Mouse (Mus musculus) small intestine, adult 10 weeks (tissue): ENCODE measurements around the gene Cbfb. TPM values are rescaled to one million over a fixed set of nuclear protein-coding genes. Genes with fewer than 3 reads are reported as not detected.

Experiments
- polyA plus RNA-seq: library from polyadenylated mRNA; stranded (reverse); fragments of 350-450 nt; fragmentation: Illumina TruSeq; extraction: RNeasy Lipid Tissue Mini Kit (QIAGEN cat#74804); gene quantifications from one replicate; pipeline ENCODE4 v1.2.3, GENCODE M21; 2014; ENCODE audit warnings: low replicate concordance

The Cbfb gene
- 98.9 TPM for polyA plus RNA-seq

GRCm38 (mm10) chr8:105170381-105171115 lies at the start of gene Cbfb:
Cbfb (plus strand) TSS chr8:105170674.

GRCm38 (mm10) chr8:105131509-105131908 lies 39.0 kb upstream of the Cbfb start, which contains the start of gene Ces4a:
Ces4a (plus strand) TSS chr8:105131800.

GRCm38 (mm10) chr8:105224413-105225271 lies 54.2 kb downstream of the Cbfb start, which contains the start of gene D230025D16Rik:
D230025D16Rik (plus strand) TSS chr8:105225145.

DNA sequence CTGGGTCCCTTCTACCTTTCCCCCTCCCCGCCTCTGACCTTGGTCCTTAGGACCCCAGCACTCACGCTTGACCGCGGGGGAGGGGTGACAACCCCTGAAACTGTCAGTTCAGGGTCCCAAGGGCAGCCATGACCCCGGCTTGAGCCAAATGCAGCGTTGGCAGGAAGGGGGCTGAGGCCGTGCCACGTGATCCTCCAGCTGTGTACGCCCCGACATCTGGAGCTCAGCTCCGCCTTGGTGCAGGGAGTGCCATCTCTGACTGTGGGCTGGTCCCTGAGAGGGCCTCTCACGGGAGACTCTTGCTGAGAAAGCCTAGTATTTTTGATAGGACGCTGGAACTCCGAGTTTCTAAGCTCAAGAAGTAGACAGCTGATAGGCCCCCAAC lies 84.5 kb downstream of the Cbfb start, which contains the start of gene B3gnt9:
B3gnt9 (minus strand) TSS at position 188 of the 385 bp plus-strand sequence.

DNA sequence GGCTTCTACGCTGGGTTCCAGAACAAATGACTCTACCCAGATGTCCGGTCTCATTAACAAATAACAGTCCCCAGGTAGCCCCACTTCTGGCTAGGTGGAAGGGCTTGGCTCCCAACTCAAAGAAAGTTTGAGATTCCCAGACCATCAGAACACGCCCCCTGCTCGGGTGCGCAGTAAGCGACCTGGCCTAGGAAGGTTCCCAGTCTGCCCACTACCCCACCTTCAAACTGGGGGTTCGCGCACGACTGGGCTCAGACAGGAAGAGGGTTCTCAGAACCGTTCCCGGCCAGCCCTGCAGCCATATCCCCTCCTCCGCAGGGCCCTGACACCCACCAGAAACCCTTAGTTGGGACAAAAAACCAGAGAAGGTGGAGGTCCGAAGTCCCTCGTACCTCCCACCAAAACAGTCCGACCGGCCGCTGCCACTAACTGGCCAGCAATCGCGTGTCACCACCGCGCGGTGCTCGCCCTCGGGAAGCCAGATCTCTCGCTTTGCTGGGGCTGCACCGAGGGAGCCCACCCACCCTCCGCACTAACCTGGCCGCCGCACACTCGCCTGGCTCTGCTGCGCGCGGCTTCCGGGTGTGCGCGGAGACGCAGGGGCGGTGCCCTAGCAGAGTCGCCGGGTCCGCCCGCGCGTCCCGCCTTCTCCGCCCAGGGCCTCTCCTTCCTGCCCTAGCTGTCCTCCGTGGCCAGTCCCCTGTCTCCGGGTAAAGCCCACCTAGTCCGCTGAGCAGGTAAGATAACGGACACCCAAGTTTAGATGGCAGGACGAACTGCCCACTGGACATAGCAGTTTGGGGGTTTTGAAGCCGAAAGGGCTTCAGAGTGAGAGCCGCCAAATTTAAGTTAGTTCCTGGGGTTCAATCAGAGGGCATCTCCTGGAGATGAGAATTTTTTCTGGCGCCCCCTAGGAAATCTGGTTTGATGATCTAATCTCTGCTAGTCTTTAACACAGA lies 93.8 kb downstream of the Cbfb start, which contains the start of the genes Tradd and Fbxl8:
Tradd (minus strand) TSS at position 586 of the 959 bp plus-strand sequence.
Fbxl8 (plus strand) TSS at position 625 of the 959 bp plus-strand sequence.

Other genes with a start within 250 kb of the Cbfb start
- 1,000 TPM for gene Ces2e, start 244.4 kb upstream of the Cbfb start, polyA plus RNA-seq
- gene Ces2f, start 223.3 kb upstream of the Cbfb start, polyA plus RNA-seq, result 1.2 TPM
- gene Ces2g, start 209.0 kb upstream of the Cbfb start, polyA plus RNA-seq, result 185 TPM
- 3.3 TPM for gene Ces2h, start 169.8 kb upstream of the Cbfb start, polyA plus RNA-seq
- 3.9 TPM for gene Ces3a, start 122.1 kb upstream of the Cbfb start, polyA plus RNA-seq
- gene Ces3b, start 86.9 kb upstream of the Cbfb start, polyA plus RNA-seq, result not detected
- not detected for gene Ces4a, start 38.9 kb upstream of the Cbfb start, polyA plus RNA-seq
- gene D230025D16Rik, start 54.5 kb downstream of the Cbfb start, polyA plus RNA-seq, result 25.7 TPM
- gene B3gnt9, start 84.5 kb downstream of the Cbfb start, polyA plus RNA-seq, result 1.2 TPM
- gene Tradd, start 93.9 kb downstream of the Cbfb start, polyA plus RNA-seq, result 2.2 TPM
- not detected for gene Fbxl8, start 94.0 kb downstream of the Cbfb start, polyA plus RNA-seq
- not detected for gene Hsf4, start 99.1 kb downstream of the Cbfb start, polyA plus RNA-seq
- gene Nol3, start 105.5 kb downstream of the Cbfb start, polyA plus RNA-seq, result 0.11 TPM
- gene 4931428F04Rik, start 119.2 kb downstream of the Cbfb start, polyA plus RNA-seq, result not detected
- not detected for gene Exoc3l, start 125.4 kb downstream of the Cbfb start, polyA plus RNA-seq
- gene E2f4, start 127.0 kb downstream of the Cbfb start, polyA plus RNA-seq, result 6.3 TPM
- gene Elmo3, start 134.9 kb downstream of the Cbfb start, polyA plus RNA-seq, result 3.3 TPM
- gene Lrrc29, start 155.6 kb downstream of the Cbfb start, polyA plus RNA-seq, result 0.19 TPM
- 9.5 TPM for gene Tmem208, start 155.7 kb downstream of the Cbfb start, polyA plus RNA-seq
- 0.11 TPM for gene Fhod1, start 177.3 kb downstream of the Cbfb start, polyA plus RNA-seq
- gene Slc9a5, start 178.2 kb downstream of the Cbfb start, polyA plus RNA-seq, result not detected
- gene Plekhg4, start 202.6 kb downstream of the Cbfb start, polyA plus RNA-seq, result not detected
- not detected for gene Kctd19, start 242.8 kb downstream of the Cbfb start, polyA plus RNA-seq
- gene Lrrc36, start 242.9 kb downstream of the Cbfb start, polyA plus RNA-seq, result not detected